Mouse (Mus musculus) testis, adult 2 months (tissue): ENCODE results near the gene Tnip3.

Experiments
- CTCF ChIP-seq: fragments of 200-500 bp; IDR thresholded peaks from 2 replicates; pipeline ENCODE4 v1.5.1; 2012; ENCODE audit warnings: low read depth, mild to moderate bottlenecking, inconsistent platforms, low read length, moderate library complexity; ENCODE audit not compliant: control insufficient read depth, insufficient read depth, insufficient replicate concordance
- POLR2A ChIP-seq: fragments of 200-500 bp; IDR thresholded peaks from 2 replicates; pipeline ENCODE4 v1.6.1; 2012; ENCODE audit warnings: low read depth, mild to moderate bottlenecking, inconsistent platforms, low read length, moderate library complexity; ENCODE audit not compliant: control insufficient read depth

DNA sequence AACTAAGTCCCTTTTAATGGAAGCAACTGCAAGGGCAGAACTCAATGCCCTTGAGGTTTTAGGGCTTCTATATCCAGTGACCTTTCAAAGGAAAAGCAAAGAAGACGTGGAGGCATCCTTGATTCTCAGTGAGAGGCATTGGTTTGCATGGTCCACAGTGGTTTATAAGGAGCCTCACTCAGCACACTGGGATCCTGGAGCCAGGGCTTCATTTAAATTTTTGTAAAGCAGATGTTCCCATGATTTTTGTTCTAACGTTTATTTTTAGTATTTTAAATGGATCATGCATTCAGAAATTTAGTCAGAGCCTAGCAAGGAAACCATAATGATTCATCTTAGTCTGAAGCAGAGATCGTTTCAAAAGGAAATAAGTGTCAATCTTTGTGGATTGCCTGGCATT, 17.3 kb downstream of the Tnip3 start:
- TF ChIP-seq POLR2A (no peak), CTCF (no peak)
